Mouse (Mus musculus) kidney, adult 11 months (tissue): ENCODE results near the gene Lypd6b.

Experiments
- DNase-seq: peaks from one replicate; pipeline ENCODE4 v3.0.0; 2022

Gene Lypd6b

GRCm38 (mm10) chr2:49787376-49788050, at the start of gene Lypd6b:
Lypd6b (plus strand) TSS chr2:49787688.
- DNase-seq, result peak; percentile 43

- no peak for DNase-seq
Observed at GRCm38 (mm10) chr2:49739046-49739445, 48.4 kb upstream of the Lypd6b start.

GRCm38 (mm10) chr2:49741026-49741425, 46.5 kb upstream of the Lypd6b start:
- DNase-seq, result no peak

- DNase-seq, result no peak
Observed at GRCm38 (mm10) chr2:49741895-49742734, 45.4 kb upstream of the Lypd6b start.

- DNase-seq, result no peak
Observed at GRCm38 (mm10) chr2:49742919-49743318, 44.6 kb upstream of the Lypd6b start.

GRCm38 (mm10) chr2:49743775-49744174, 43.7 kb upstream of the Lypd6b start:
- DNase-seq, result no peak

GRCm38 (mm10) chr2:49744251-49745093, 43.0 kb upstream of the Lypd6b start:
- DNase-seq, result no peak

- no peak for DNase-seq
Observed at GRCm38 (mm10) chr2:49745094-49745781, 42.2 kb upstream of the Lypd6b start.

- DNase-seq, result no peak
Observed at GRCm38 (mm10) chr2:49746947-49747346, 40.5 kb upstream of the Lypd6b start.

- no peak for DNase-seq
Observed at GRCm38 (mm10) chr2:49747670-49748069, 39.8 kb upstream of the Lypd6b start.

- DNase-seq, result no peak
Observed at GRCm38 (mm10) chr2:49748628-49749342, 38.7 kb upstream of the Lypd6b start.

GRCm38 (mm10) chr2:49749730-49750576, 37.5 kb upstream of the Lypd6b start:
- DNase-seq, result no peak

GRCm38 (mm10) chr2:49751544-49752210, 35.8 kb upstream of the Lypd6b start:
- no peak for DNase-seq

GRCm38 (mm10) chr2:49752211-49752607, 35.3 kb upstream of the Lypd6b start:
- no peak for DNase-seq

GRCm38 (mm10) chr2:49753062-49753461, 34.4 kb upstream of the Lypd6b start:
- DNase-seq, result no peak

GRCm38 (mm10) chr2:49755054-49755453, 32.4 kb upstream of the Lypd6b start:
- no peak for DNase-seq

GRCm38 (mm10) chr2:49757616-49758015, 29.9 kb upstream of the Lypd6b start:
- DNase-seq, result no peak

GRCm38 (mm10) chr2:49764331-49764946, 23.0 kb upstream of the Lypd6b start:
- DNase-seq, result peak; percentile 31

- peak; percentile 64 for DNase-seq
Observed at GRCm38 (mm10) chr2:49768916-49769315, 18.6 kb upstream of the Lypd6b start.

GRCm38 (mm10) chr2:49770440-49770839, 17.0 kb upstream of the Lypd6b start:
- peak; percentile 28 for DNase-seq
